Mouse (Mus musculus): Measurements from ENCODE around the gene Wipi1.

DNA sequence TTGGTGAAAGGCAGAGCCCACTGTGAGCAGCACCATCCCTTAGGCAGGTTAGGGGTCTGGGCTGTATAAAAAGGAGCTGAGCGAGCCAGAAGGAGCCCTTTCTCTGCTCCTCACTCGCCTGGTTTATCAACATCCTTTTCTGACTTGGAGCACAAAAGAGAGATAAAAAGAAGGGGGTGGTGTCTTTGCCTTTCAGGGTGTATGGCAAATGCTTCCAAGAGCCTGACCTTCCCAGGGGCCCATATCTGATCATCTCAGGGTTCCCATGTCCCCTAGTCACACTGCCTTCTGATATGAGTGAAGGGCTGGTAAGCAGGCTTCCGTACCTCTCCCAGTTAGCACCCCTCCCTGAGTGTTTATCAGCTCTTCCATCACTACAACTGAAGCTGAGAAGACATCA, 16.3 kb upstream of the Wipi1 start:
- no peak for TF ChIP-seq CTCF (IDR thresholded peaks at IDR 0.05; ENCODE audit: extremely low read depth, insufficient read length, insufficient replicate concordance, low read depth, low read length)
- TF ChIP-seq POLR2A (IDR thresholded peaks at IDR 0.05; ENCODE audit: low read depth, low read length): no peak
